In genomic region chr1:138345992-138346391, GRCm38 (mm10) we compare ENCODE assay signal across 10 mouse cellular contexts.
A peak's percentile ranks its signal among the peaks of the same experiment; 100 is the strongest.
DNase-seq lines count a peak whose midpoint lies in the region; ATAC-seq and TF ChIP-seq lines count a peak whose summit lies in the region.
"Had no signal": no experiment of that assay in that cellular context is flagged by ENCODE, and none has a peak within 500 bp of the region (broad histone marks: within the 10 kb centered on the region; RNA-seq: fewer than 3 reads in every experiment).

No protein-coding gene starts in this region.

- WGBS in forebrain, postnatal 0 days = 3% methylated on average over 10 of the region's 10 CpGs
- WGBS in midbrain, embryonic 10.5 days = 38% methylated on average over 10 of the region's 10 CpGs

- no peaks in the 10 kb centered on the region for H3K36me3 ChIP-seq in forebrain, postnatal 0 days (ENCODE audit: insufficient read depth)
- H3K36me3 ChIP-seq in midbrain, embryonic 10.5 days = no peaks in the 10 kb centered on the region
- H3K36me3 ChIP-seq: intestine, embryonic 15.5 days; lung, embryonic 15.5 days had no signal

- DNase-seq in left cerebral cortex, postnatal 25 days (ENCODE audit: low spot score in 2 of 2) = peak; percentile 13 to 23
- DNase-seq in left cerebral cortex, adult 8-10 months (ENCODE audit: low spot score in 2 of 2) = no peak
- DNase-seq in forebrain, postnatal 0 days = peak; percentile 62
- no peak for DNase-seq in midbrain, embryonic 10.5 days (ENCODE audit: low spot score)
- no peak for DNase-seq in spleen, postnatal 36 days (ENCODE audit: low spot score in 2 of 2)
- DNase-seq in testis, postnatal 14 days (ENCODE audit: low spot score) = no peak
- DNase-seq in adrenal gland, postnatal 4 days (ENCODE audit: low spot score in 2 of 2) = no peak
- DNase-seq: right cerebral cortex, postnatal 4 days had no signal

- H3K4me2 ChIP-seq in forebrain, postnatal 0 days (ENCODE audit: low read depth) = peak overlapping the region; percentile 47
- H3K4me2 ChIP-seq: intestine, embryonic 15.5 days; lung, embryonic 15.5 days had no signal

- no peaks in the 10 kb centered on the region for H3K27me3 ChIP-seq in forebrain, postnatal 0 days (ENCODE audit: insufficient read depth, low read length)
- H3K27me3 ChIP-seq in midbrain, embryonic 10.5 days (ENCODE audit: low read depth, poor library complexity, severe bottlenecking) = no peaks in the 10 kb centered on the region
- H3K27me3 ChIP-seq: intestine, embryonic 15.5 days; lung, embryonic 15.5 days had no signal

- 0 out of 2 replicates have a peak overlapping the region, but pooled peaks have one; percentile 22 for H3K27ac ChIP-seq in forebrain, postnatal 0 days (ENCODE audit: low read depth, low read length)
- peak overlapping the region; percentile 57 for H3K27ac ChIP-seq in midbrain, embryonic 10.5 days (replicated peaks)
- H3K27ac ChIP-seq: intestine, embryonic 15.5 days; lung, embryonic 15.5 days had no signal

- no peaks in the 10 kb centered on the region for H3K9me3 ChIP-seq in forebrain, postnatal 0 days (ENCODE audit: low read length)
- no peaks in the 10 kb centered on the region for H3K9me3 ChIP-seq in midbrain, embryonic 10.5 days (replicated peaks)
- H3K9me3 ChIP-seq: intestine, embryonic 15.5 days; lung, embryonic 15.5 days had no signal

- peak overlapping the region; percentile 23; the same call in 1 of the 2 replicates for H3K9ac ChIP-seq in forebrain, postnatal 0 days
- H3K9ac ChIP-seq: intestine, embryonic 15.5 days; lung, embryonic 15.5 days had no signal

- peak; percentile 92 for ATAC-seq in forebrain, postnatal 0 days
- ATAC-seq: intestine, embryonic 15.5 days had no signal

- peak overlapping the region; percentile 35 for H3K4me3 ChIP-seq in forebrain, postnatal 0 days (ENCODE audit: low read depth, low read length)
- H3K4me3 ChIP-seq in midbrain, embryonic 10.5 days = peak overlapping the region; percentile 36
- H3K4me3 ChIP-seq: intestine, embryonic 15.5 days; lung, embryonic 15.5 days had no signal

- TF ChIP-seq CTCF in forebrain, postnatal 0 days (IDR thresholded peaks at IDR 0.05; ENCODE audit: low read depth) = no peak

- intact Hi-C loops in left cerebral cortex, postnatal 25 days (cut with DNase I) = no loop called here

- 0 out of 2 replicates have a peak, but pooled peaks cover 5% of the 10 kb centered on the region for H3K4me1 ChIP-seq in forebrain, postnatal 0 days (ENCODE audit: insufficient read depth)
- peaks cover 8% of the 10 kb centered on the region for H3K4me1 ChIP-seq in midbrain, embryonic 10.5 days
- H3K4me1 ChIP-seq: intestine, embryonic 15.5 days; lung, embryonic 15.5 days had no signal

Comparison
In these comparisons a context has a peak if more than half of its experiments do, and no peak if none do; other contexts are left out.
1. DNase-seq: peak in left cerebral cortex, postnatal 25 days (2 of 2) and forebrain, postnatal 0 days (single experiment); none in left cerebral cortex, adult 8-10 months (0 of 2), midbrain, embryonic 10.5 days (single experiment), spleen, postnatal 36 days (0 of 2), testis, postnatal 14 days (single experiment) and adrenal gland, postnatal 4 days (0 of 2).